ENCODE assay signal across 31 mouse cellular contexts in genomic region chr5:80611571-80611970, GRCm38 (mm10).
"Had no signal": no experiment of that assay in that cellular context is flagged by ENCODE, and none has a peak within 500 bp of the region (broad histone marks: within the 10 kb centered on the region; RNA-seq: fewer than 3 reads in every experiment).

No protein-coding gene starts in this region.

- H3K9me3 ChIP-seq: limb, embryonic 10.5 days; limb, embryonic 12.5 days; limb, embryonic 13.5 days; limb, embryonic 15.5 days; liver, embryonic 12.5 days; liver, embryonic 13.5 days; liver, embryonic 15.5 days; lung, embryonic 15.5 days; megakaryocyte, embryonic 14.5 days; midbrain, embryonic 10.5 days; midbrain, embryonic 12.5 days; midbrain, embryonic 13.5 days; midbrain, embryonic 15.5 days had no signal

- ATAC-seq: liver, embryonic 12.5 days; liver, postnatal 0 days; lung, postnatal 0 days; midbrain, embryonic 13.5 days; midbrain, embryonic 15.5 days; midbrain, embryonic 16.5 days had no signal

- H3K4me1 ChIP-seq: limb, embryonic 10.5 days; limb, embryonic 12.5 days; limb, embryonic 13.5 days; limb, embryonic 15.5 days; liver, embryonic 12.5 days; liver, embryonic 13.5 days; liver, embryonic 15.5 days; lung, embryonic 15.5 days; megakaryocyte, embryonic 14.5 days; midbrain, embryonic 10.5 days; midbrain, embryonic 12.5 days; midbrain, embryonic 13.5 days; midbrain, embryonic 15.5 days had no signal

- H3K27ac ChIP-seq: limb, embryonic 10.5 days; limb, embryonic 12.5 days; limb, embryonic 13.5 days; limb, embryonic 15.5 days; liver, embryonic 12.5 days; liver, embryonic 13.5 days; liver, embryonic 14.5 days; liver, embryonic 15.5 days; lung, embryonic 15.5 days; macrophage; midbrain, embryonic 10.5 days; midbrain, embryonic 12.5 days; midbrain, embryonic 13.5 days; midbrain, embryonic 15.5 days had no signal

- H3K4me2 ChIP-seq: limb, embryonic 12.5 days; limb, embryonic 13.5 days; limb, embryonic 15.5 days; liver, embryonic 11.5 days; liver, embryonic 12.5 days; liver, embryonic 13.5 days; liver, embryonic 15.5 days; lung, embryonic 14.5 days; lung, embryonic 15.5 days; midbrain, embryonic 11.5 days; midbrain, embryonic 12.5 days; midbrain, embryonic 13.5 days; midbrain, embryonic 15.5 days had no signal

- H3K4me3 ChIP-seq: limb, embryonic 10.5 days; limb, embryonic 12.5 days; limb, embryonic 13.5 days; limb, embryonic 15.5 days; liver, embryonic 12.5 days; liver, embryonic 13.5 days; liver, embryonic 15.5 days; lung, embryonic 15.5 days; megakaryocyte, embryonic 14.5 days; midbrain, embryonic 10.5 days; midbrain, embryonic 12.5 days; midbrain, embryonic 13.5 days; midbrain, embryonic 15.5 days; myocyte had no signal

- H3K36me3 ChIP-seq: limb, embryonic 10.5 days; limb, embryonic 12.5 days; limb, embryonic 13.5 days; limb, embryonic 15.5 days; liver, embryonic 12.5 days; liver, embryonic 13.5 days; liver, embryonic 15.5 days; lung, embryonic 15.5 days; midbrain, embryonic 10.5 days; midbrain, embryonic 12.5 days; midbrain, embryonic 13.5 days; midbrain, embryonic 15.5 days had no signal

- H3K27me3 ChIP-seq: limb, embryonic 12.5 days; limb, embryonic 13.5 days; limb, embryonic 15.5 days; liver, embryonic 12.5 days; liver, embryonic 13.5 days; liver, embryonic 15.5 days; lung, embryonic 15.5 days; megakaryocyte, embryonic 14.5 days; midbrain, embryonic 12.5 days; midbrain, embryonic 13.5 days; midbrain, embryonic 15.5 days had no signal

- DNase-seq: left cerebral cortex, postnatal 4 days; liver; liver, embryonic 13.5 days; liver, postnatal 0 days; lung, adult 18-20 months; lung, adult 2 months; lung, embryonic 14.5 days; lung, postnatal 10 days; lung, postnatal 14 days; lung, postnatal 36 days; lung, postnatal 4 days; midbrain, embryonic 14.5 days had no signal

- H3K9ac ChIP-seq: limb, embryonic 12.5 days; limb, embryonic 13.5 days; limb, embryonic 15.5 days; liver, embryonic 12.5 days; liver, embryonic 13.5 days; liver, embryonic 14.5 days; liver, embryonic 15.5 days; liver, postnatal 0 days; lung, embryonic 14.5 days; lung, embryonic 15.5 days; midbrain, embryonic 12.5 days; midbrain, embryonic 13.5 days; midbrain, embryonic 15.5 days had no signal
